Mouse (Mus musculus) testis, adult 10 weeks (tissue): Measurements from ENCODE around the gene Myod1. TPM values are rescaled to one million over a fixed set of nuclear protein-coding genes. Genes with fewer than 3 reads are reported as not detected.

Experiments
- polyA plus RNA-seq: library from polyadenylated mRNA; stranded (reverse); fragments of 350-450 nt; fragmentation: Illumina TruSeq; extraction: RNeasy Lipid Tissue Mini Kit (QIAGEN cat#74804); gene quantifications from one replicate; pipeline ENCODE4 v1.2.3, GENCODE M21; 2014; ENCODE audit warnings: low read depth, low replicate concordance

The Myod1 gene
- not detected for polyA plus RNA-seq

GRCm38 (mm10) chr7:46376172-46377007 lies at the start of gene Myod1:
Gene Myod1 (plus strand): TSS chr7:46376474.

DNA sequence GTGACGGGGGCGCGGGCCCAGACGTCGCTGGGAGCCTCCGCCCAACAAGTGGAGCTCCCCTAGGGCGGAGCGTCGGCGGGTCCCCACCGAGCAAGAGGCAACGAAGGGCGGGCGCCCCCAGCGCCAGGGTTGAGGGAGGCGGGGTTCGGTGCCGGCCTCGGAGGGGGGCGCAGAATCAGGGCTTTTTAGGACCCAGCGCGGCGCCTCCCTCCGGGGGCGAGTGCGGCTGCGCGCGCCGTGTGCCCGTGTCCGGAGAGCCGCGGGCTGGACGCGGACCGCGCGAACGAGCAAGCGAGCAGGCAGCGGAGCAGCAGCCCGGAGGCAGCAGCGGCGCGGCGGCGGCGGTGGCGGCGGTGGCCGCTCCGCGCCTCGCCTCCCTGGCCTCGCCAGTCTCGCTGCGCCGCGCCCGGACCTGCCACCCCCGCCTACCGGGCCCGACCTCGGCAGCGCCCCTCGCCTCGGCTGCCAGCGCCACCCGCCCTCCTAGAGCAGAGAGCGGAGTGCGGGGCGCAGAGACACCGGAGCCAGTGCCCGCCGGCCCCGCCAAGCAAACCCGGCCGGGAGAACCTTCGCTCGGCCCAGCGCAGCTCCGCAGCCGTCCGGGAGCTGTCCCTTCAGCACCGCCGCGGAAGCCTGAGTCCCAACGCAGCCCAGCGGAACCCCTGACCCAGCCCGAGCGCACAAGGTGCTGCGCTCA lies 20.1 kb downstream of the Myod1 start, which contains the start of gene Kcnc1:
TSS of gene Kcnc1 (plus strand) at position 267 of the 697 bp plus-strand sequence.

Other genes starting within 250 kb of the Myod1 start
- not detected for gene Abcc8, start 196.4 kb upstream of the Myod1 start, polyA plus RNA-seq
- 0.13 TPM for gene Ush1c, start 138.0 kb upstream of the Myod1 start, polyA plus RNA-seq
- gene Otog, start 135.5 kb upstream of the Myod1 start, polyA plus RNA-seq = not detected
- 0.14 TPM for gene Kcnc1, start 20.0 kb downstream of the Myod1 start, polyA plus RNA-seq